Mouse (Mus musculus) midbrain, embryonic 12.5 days (tissue): ENCODE results near the gene Il6st. TPM values are rescaled to one million over a fixed set of nuclear protein-coding genes. Genes with fewer than 3 reads are reported as not detected.

Source experiments
- ATAC-seq: fragments of 200-750 bp; cut with Nextera tagmentation; 2 replicates; pipeline ENCODE4 v1.8.0; 2017; ENCODE audit warnings: low read depth, moderate TSS enrichment, moderate library complexity; ENCODE audit not compliant: low FRiP score
- H3K27ac ChIP-seq: fragments of 300-500 bp; sonication (generic); replicated peaks from 2 replicates; pipeline ENCODE4 v1.5.1; 2016; ENCODE audit warnings: mild to moderate bottlenecking
- H3K27me3 ChIP-seq: fragments of 300-500 bp; sonication (generic); 2 replicates; pipeline ENCODE4 v1.6.1; 2016; ENCODE audit warnings: mild to moderate bottlenecking
- H3K36me3 ChIP-seq: fragments of 300-500 bp; sonication (generic); 2 replicates; pipeline ENCODE4 v1.6.1; 2016
- H3K4me1 ChIP-seq: fragments of 300-500 bp; sonication (generic); 2 replicates; pipeline ENCODE4 v1.6.1; 2016
- H3K4me2 ChIP-seq: fragments of 300-500 bp; sonication (generic); replicated peaks from 2 replicates; pipeline ENCODE4 v1.6.1; 2016; ENCODE audit warnings: mild to moderate bottlenecking, moderate library complexity
- H3K4me3 ChIP-seq: fragments of 300-500 bp; sonication (generic); 2 replicates; pipeline ENCODE4 v1.5.1; 2016; ENCODE audit warnings: mild to moderate bottlenecking
- H3K9ac ChIP-seq: fragments of 300-500 bp; sonication (generic); replicated peaks from 2 replicates; pipeline ENCODE4 v1.6.1; 2016; ENCODE audit warnings: mild to moderate bottlenecking, moderate library complexity
- H3K9me3 ChIP-seq: fragments of 300-500 bp; sonication (generic); 2 replicates; pipeline ENCODE4 v1.6.1; 2016; ENCODE audit warnings: mild to moderate bottlenecking
- WGBS: fragments of 180-500 bp; shearing (Covaris S2); methylation state at CpG from one replicate; pipeline ENCODE4 v1.1.7; 2016; 5-methylcytosine and 5-hydroxymethylcytosine counted together
- polyA plus RNA-seq: library from polyadenylated mRNA; unstranded; fragments of >200 nt; fragmentation: Nextera tagmentation; extraction: Ambion mirVana; gene quantifications from 2 replicates; pipeline ENCODE4 v1.2.1, GENCODE M21; 2016

The Il6st gene
- polyA plus RNA-seq, 1 experiment from 2014 or later, result 39.5 TPM

GRCm38 (mm10) chr13:112471201-112471600 lies 7.3 kb downstream of the Il6st start:
- H3K36me3 ChIP-seq, result peaks cover 9% of the 10 kb centered on the region
- H3K9ac ChIP-seq, result no peak overlapping the region
- H3K4me3 ChIP-seq, result no peak overlapping the region
- no peak overlapping the region for H3K27ac ChIP-seq
- no peaks in the 10 kb centered on the region for H3K27me3 ChIP-seq
- no peak for ATAC-seq
- no peak overlapping the region for H3K4me2 ChIP-seq
- WGBS, result 89% methylated on average over 9 of the region's 9 CpGs
- no peaks in the 10 kb centered on the region for H3K9me3 ChIP-seq
- H3K4me1 ChIP-seq, result no peaks in the 10 kb centered on the region

GRCm38 (mm10) chr13:112472401-112473023 lies 8.6 kb downstream of the Il6st start:
- 92% methylated on average over 19 of the region's 19 CpGs for WGBS
- Histone ChIP-seq H3K9me3 (no peaks in the 10 kb centered on the region), H3K27me3 (no peaks in the 10 kb centered on the region), H3K9ac (no peak overlapping the region), H3K36me3 (peaks cover 9% of the 10 kb centered on the region), H3K4me2 (no peak overlapping the region), H3K4me1 (no peaks in the 10 kb centered on the region), H3K4me3 (no peak overlapping the region), H3K27ac (no peak overlapping the region)
- ATAC-seq, result no peak

- H3K9ac ChIP-seq, result no peak overlapping the region
- H3K36me3 ChIP-seq, result peaks cover 9% of the 10 kb centered on the region
- H3K4me2 ChIP-seq, result no peak overlapping the region
- H3K4me3 ChIP-seq, result no peak overlapping the region
- no peaks in the 10 kb centered on the region for H3K9me3 ChIP-seq
- no peaks in the 10 kb centered on the region for H3K27me3 ChIP-seq
- no peak overlapping the region for H3K27ac ChIP-seq
- H3K4me1 ChIP-seq, result no peaks in the 10 kb centered on the region
- no peak for ATAC-seq
- WGBS, result 89% methylated on average over 21 of the region's 21 CpGs
These were observed 10.2 kb downstream of the Il6st start for GRCm38 (mm10) chr13:112473757-112474755.

- H3K4me2 ChIP-seq, result no peak overlapping the region
- no peaks in the 10 kb centered on the region for H3K9me3 ChIP-seq
- no peak overlapping the region for H3K27ac ChIP-seq
- H3K36me3 ChIP-seq, result peaks cover 34% of the 10 kb centered on the region
- 82% methylated on average over 7 of the region's 7 CpGs for WGBS
- no peaks in the 10 kb centered on the region for H3K4me1 ChIP-seq
- H3K4me3 ChIP-seq, result no peak overlapping the region
- ATAC-seq, result no peak
- no peaks in the 10 kb centered on the region for H3K27me3 ChIP-seq
- no peak overlapping the region for H3K9ac ChIP-seq
These were observed 15.2 kb downstream of the Il6st start for GRCm38 (mm10) chr13:112479032-112479431.

- H3K4me2 ChIP-seq, result no peak overlapping the region
- no peak overlapping the region for H3K27ac ChIP-seq
- H3K4me3 ChIP-seq, result no peak overlapping the region
- peaks cover 34% of the 10 kb centered on the region for H3K36me3 ChIP-seq
- no peak overlapping the region for H3K9ac ChIP-seq
- WGBS, result 94% methylated on average over 15 of the region's 15 CpGs
- no peaks in the 10 kb centered on the region for H3K4me1 ChIP-seq
- no peak for ATAC-seq
- H3K27me3 ChIP-seq, result no peaks in the 10 kb centered on the region
- H3K9me3 ChIP-seq, result no peaks in the 10 kb centered on the region
These were observed 16.1 kb downstream of the Il6st start for GRCm38 (mm10) chr13:112479926-112480325.

- no peak for ATAC-seq
- peaks cover 40% of the 10 kb centered on the region for H3K36me3 ChIP-seq
- H3K4me3 ChIP-seq, result no peak overlapping the region
- no peak overlapping the region for H3K9ac ChIP-seq
- WGBS, result 92% methylated on average over 5 of the region's 5 CpGs
- H3K4me1 ChIP-seq, result no peaks in the 10 kb centered on the region
- no peak overlapping the region for H3K27ac ChIP-seq
- H3K9me3 ChIP-seq, result no peaks in the 10 kb centered on the region
- H3K27me3 ChIP-seq, result no peaks in the 10 kb centered on the region
- no peak overlapping the region for H3K4me2 ChIP-seq
These were observed 18.7 kb downstream of the Il6st start for GRCm38 (mm10) chr13:112482525-112482924.

GRCm38 (mm10) chr13:112483015-112483414 lies 19.1 kb downstream of the Il6st start:
- Histone ChIP-seq H3K4me1 (no peaks in the 10 kb centered on the region), H3K27ac (no peak overlapping the region), H3K4me2 (no peak overlapping the region), H3K36me3 (peaks cover 40% of the 10 kb centered on the region), H3K4me3 (no peak overlapping the region), H3K9ac (no peak overlapping the region), H3K9me3 (no peaks in the 10 kb centered on the region), H3K27me3 (no peaks in the 10 kb centered on the region)
- no peak for ATAC-seq
- 89% methylated on average over 7 of the region's 7 CpGs for WGBS

GRCm38 (mm10) chr13:112486236-112486635 lies 22.4 kb downstream of the Il6st start:
- Histone ChIP-seq H3K4me3 (no peak overlapping the region), H3K4me2 (no peak overlapping the region), H3K4me1 (no peaks in the 10 kb centered on the region), H3K9ac (no peak overlapping the region), H3K27me3 (no peaks in the 10 kb centered on the region), H3K27ac (no peak overlapping the region), H3K9me3 (no peaks in the 10 kb centered on the region), H3K36me3 (peaks cover 38% of the 10 kb centered on the region)
- 98% methylated on average over 5 of the region's 5 CpGs for WGBS
- no peak for ATAC-seq

GRCm38 (mm10) chr13:112486676-112487075 lies 22.8 kb downstream of the Il6st start:
- no peak overlapping the region for H3K27ac ChIP-seq
- no peak overlapping the region for H3K4me3 ChIP-seq
- no peak overlapping the region for H3K4me2 ChIP-seq
- H3K4me1 ChIP-seq, result no peaks in the 10 kb centered on the region
- 95% methylated on average over 5 of the region's 5 CpGs for WGBS
- peaks cover 38% of the 10 kb centered on the region for H3K36me3 ChIP-seq
- no peaks in the 10 kb centered on the region for H3K27me3 ChIP-seq
- no peaks in the 10 kb centered on the region for H3K9me3 ChIP-seq
- ATAC-seq, result no peak
- H3K9ac ChIP-seq, result no peak overlapping the region

GRCm38 (mm10) chr13:112490036-112490435 lies 26.2 kb downstream of the Il6st start:
- Histone ChIP-seq H3K27me3 (no peaks in the 10 kb centered on the region), H3K36me3 (peaks cover 38% of the 10 kb centered on the region), H3K4me2 (no peak overlapping the region), H3K4me1 (no peaks in the 10 kb centered on the region), H3K4me3 (no peak overlapping the region), H3K27ac (no peak overlapping the region), H3K9me3 (no peaks in the 10 kb centered on the region), H3K9ac (no peak overlapping the region)
- 98% methylated on average over 3 of the region's 3 CpGs for WGBS
- no peak for ATAC-seq

GRCm38 (mm10) chr13:112491636-112492284 lies 27.9 kb downstream of the Il6st start:
- no peak for ATAC-seq
- WGBS, result 92% methylated on average over 14 of the region's 14 CpGs
- Histone ChIP-seq H3K4me3 (no peak overlapping the region), H3K9ac (no peak overlapping the region), H3K27me3 (no peaks in the 10 kb centered on the region), H3K36me3 (peaks cover 29% of the 10 kb centered on the region), H3K27ac (no peak overlapping the region), H3K4me1 (no peaks in the 10 kb centered on the region), H3K9me3 (no peaks in the 10 kb centered on the region), H3K4me2 (no peak overlapping the region)

GRCm38 (mm10) chr13:112492285-112492678 lies 28.4 kb downstream of the Il6st start:
- WGBS, result 92% methylated on average over 1 of the region's 1 CpGs
- peaks cover 29% of the 10 kb centered on the region for H3K36me3 ChIP-seq
- no peaks in the 10 kb centered on the region for H3K4me1 ChIP-seq
- H3K27ac ChIP-seq, result no peak overlapping the region
- H3K9ac ChIP-seq, result no peak overlapping the region
- no peak overlapping the region for H3K4me2 ChIP-seq
- H3K4me3 ChIP-seq, result no peak overlapping the region
- no peaks in the 10 kb centered on the region for H3K9me3 ChIP-seq
- ATAC-seq, result no peak
- H3K27me3 ChIP-seq, result no peaks in the 10 kb centered on the region
